Mouse (Mus musculus): ENCODE data around the gene Trim80. TPM values are rescaled to one million over a fixed set of nuclear protein-coding genes. Genes with fewer than 3 reads are reported as not detected.
A peak's percentile ranks its signal among the peaks of the same experiment; 100 is the strongest.
"Not testable (repeated sequence)": the region's sequence is repeated elsewhere in the genome, so short reads cannot be mapped to it uniquely, and the experiment has no call there.

Trim80 gene
- total RNA-seq, 2 experiments from 2014 or later: not detected

DNA sequence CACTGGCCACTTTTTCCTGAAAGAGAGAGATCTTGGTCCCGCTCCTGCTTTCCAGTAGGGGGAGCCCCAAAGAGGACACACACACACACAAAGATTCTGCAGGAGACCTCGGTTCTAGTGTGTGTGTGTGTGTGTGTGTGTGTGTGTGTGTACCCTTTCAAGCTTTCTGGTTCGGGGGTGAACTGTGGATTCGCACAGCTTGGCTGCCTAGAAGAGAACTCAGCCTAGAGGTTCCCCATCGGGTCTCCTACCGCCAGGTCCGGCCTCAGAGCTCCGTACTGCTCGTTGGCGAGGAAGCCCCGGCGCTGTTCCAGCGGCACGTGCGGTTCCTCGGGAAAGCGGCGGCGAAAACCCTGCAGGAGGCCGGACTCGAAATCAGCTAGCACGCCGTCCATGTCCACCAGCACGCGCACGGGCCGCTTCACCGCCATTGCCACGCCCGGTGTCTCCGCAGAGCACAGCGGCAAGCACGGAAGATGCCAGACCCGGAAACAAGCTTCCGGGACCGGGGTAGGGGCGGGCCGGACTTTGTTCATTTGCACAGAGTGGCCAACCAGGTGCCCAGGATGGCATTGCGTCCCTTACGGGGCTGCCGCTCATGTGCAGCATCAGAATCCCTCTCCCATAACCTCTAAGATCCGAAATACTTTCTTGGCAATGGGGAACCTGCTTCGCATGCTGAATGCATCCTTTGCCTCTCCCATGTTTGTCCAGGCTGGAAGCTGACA is 51.2 kb downstream of the Trim80 start, which contains the start of gene Nt5c:
Gene Nt5c, minus strand, starts transcription at position 507 of the 728 bp plus-strand sequence.
- peak; percentile 60 to 79 for DNase-seq (ENCODE audit: low spot score in 2 of 2)

GRCm38 (mm10) chr11:115492387-115492786 is 52.0 kb downstream of the Trim80 start:
- no peak for DNase-seq (ENCODE audit: low spot score in 2 of 2)

GRCm38 (mm10) chr11:115496559-115496958 is 56.2 kb downstream of the Trim80 start:
- DNase-seq (ENCODE audit: low spot score in 2 of 2): not testable (repeated sequence)

Small RNAs within 50 kb of the gene (microRNA-seq; reads per million reads assigned to microRNA genes)
- not detected for gene Mir3968

Other genes with a start within 250 kb of the Trim80 start
- gene Grin2c, start 173.3 kb upstream of the Trim80 start, total RNA-seq (2021): not detected
- 1 to 10 TPM; 6.7 to 7.7 TPM for gene Fdxr, start 163.5 kb upstream of the Trim80 start, total RNA-seq (2021)
- under 1 TPM; 0.34 to 0.37 TPM for gene Fads6, start 142.9 kb upstream of the Trim80 start, total RNA-seq (2021)
- gene Otop2, start 133.4 kb upstream of the Trim80 start, total RNA-seq (2021): not detected
- gene Ush1g, start 118.5 kb upstream of the Trim80 start, total RNA-seq (2021): not detected
- gene Otop3, start 105.8 kb upstream of the Trim80 start, total RNA-seq (2021): not detected
- gene Hid1, start 72.8 kb upstream of the Trim80 start, total RNA-seq (2021): 1 to 10 TPM; 7.2 to 9.0 TPM
- gene Cdr2l, start 58.6 kb upstream of the Trim80 start, total RNA-seq (2021): 10 to 100 TPM; 19.4 to 22.2 TPM
- gene Mrpl58, start 36.8 kb upstream of the Trim80 start, total RNA-seq (2021): 10 to 100 TPM; 89.6 to 94.0 TPM
- 100 to 1,000 TPM; 763 to 790 TPM for gene Atp5h, start 20.6 kb upstream of the Trim80 start, total RNA-seq (2021)
- 10 to 100 TPM; 21.4 to 21.6 TPM for gene Kctd2, start 20.4 kb upstream of the Trim80 start, total RNA-seq (2021)
- gene Slc16a5, start 21.9 kb downstream of the Trim80 start, total RNA-seq (2021): not detected
- gene Armc7, start 35.1 kb downstream of the Trim80 start, total RNA-seq (2021): 1 to 10 TPM; 2.1 to 3.4 TPM
- gene Nt5c, start 51.3 kb downstream of the Trim80 start, total RNA-seq (2021): 10 to 100 TPM; 20.1 to 23.0 TPM
- 100 to 1,000 TPM; 251 to 285 TPM for gene Jpt1, start 73.8 kb downstream of the Trim80 start, total RNA-seq (2021)
- gene Sumo2, start 95.7 kb downstream of the Trim80 start, total RNA-seq (2021): 100 to 1,000 TPM; 230 to 244 TPM
- gene Nup85, start 123.9 kb downstream of the Trim80 start, total RNA-seq (2021): 10 to 100 TPM; 43.4 to 45.2 TPM
- 10 to 100 TPM; 70.9 to 73.2 TPM for gene Mrps7, start 163.4 kb downstream of the Trim80 start, total RNA-seq (2021)
- gene Gga3, start 163.5 kb downstream of the Trim80 start, total RNA-seq (2021): 10 to 100 TPM; 15.9 to 21.8 TPM
- 10 to 100 TPM; 29.7 to 31.9 TPM for gene Mif4gd, start 172.4 kb downstream of the Trim80 start, total RNA-seq (2021)
- gene Slc25a19, start 187.8 kb downstream of the Trim80 start, total RNA-seq (2021): 10 to 100 TPM; 24.0 to 27.4 TPM